Mouse (Mus musculus): Measurements from ENCODE around the gene Coro7. TPM values are rescaled to one million over a fixed set of nuclear protein-coding genes. Genes with fewer than 3 reads are reported as not detected.

The Coro7 gene
- polyA plus RNA-seq, 1 experiment from 2014 or later = 13.1 TPM

DNA sequence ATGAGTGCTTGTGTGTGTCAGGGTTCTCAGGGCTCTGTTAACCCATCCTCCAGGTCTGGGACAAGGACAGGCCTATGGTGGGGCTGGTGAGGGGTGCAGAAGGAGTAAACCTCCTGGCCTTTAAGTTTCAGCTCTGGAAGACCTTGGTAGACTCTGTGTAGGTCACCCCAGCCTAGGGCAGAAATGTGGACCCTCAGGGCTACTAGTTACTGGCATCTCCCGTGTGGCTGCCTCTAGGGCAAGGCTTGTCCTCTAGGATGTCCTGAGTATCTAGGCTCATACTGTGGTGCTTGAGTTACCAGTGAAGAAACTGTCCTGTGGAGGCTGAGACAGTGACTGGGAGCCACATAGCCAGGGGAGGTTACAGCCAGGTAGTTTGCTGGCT is 76.1 kb downstream of the Coro7 start:
- peak overlapping the region; percentile 90 for H3K27ac ChIP-seq (replicated peaks; ENCODE audit: low read depth, low read length)
- no peaks in the 10 kb centered on the region for H3K27me3 ChIP-seq (ENCODE audit: control insufficient read depth, insufficient read depth, low read length)
- H3K4me3 ChIP-seq (ENCODE audit: low read depth, low read length) = no peak overlapping the region
- H3K9me3 ChIP-seq (ENCODE audit: control insufficient read depth, low read length) = no peaks in the 10 kb centered on the region
- no peaks in the 10 kb centered on the region for H3K36me3 ChIP-seq (ENCODE audit: control insufficient read depth, insufficient read depth, low read length)
- peak overlapping the region; percentile 28 for H3K4me2 ChIP-seq (ENCODE audit: low read depth, severe bottlenecking)
- no peak for DNase-seq (ENCODE audit: low spot score)
- peak; percentile 4; the same call in 1 of the 2 replicates for ATAC-seq (ENCODE audit: insufficient number of reproducible peaks, low FRiP score, low TSS enrichment, low read depth)
- H3K4me1 ChIP-seq (ENCODE audit: control insufficient read depth, insufficient read depth, low read length) = peaks cover 85% of the 10 kb centered on the region
- H3K9ac ChIP-seq (ENCODE audit: low read length) = no peak overlapping the region
- 58% methylated on average over 1 of the region's 1 CpGs for WGBS

DNA sequence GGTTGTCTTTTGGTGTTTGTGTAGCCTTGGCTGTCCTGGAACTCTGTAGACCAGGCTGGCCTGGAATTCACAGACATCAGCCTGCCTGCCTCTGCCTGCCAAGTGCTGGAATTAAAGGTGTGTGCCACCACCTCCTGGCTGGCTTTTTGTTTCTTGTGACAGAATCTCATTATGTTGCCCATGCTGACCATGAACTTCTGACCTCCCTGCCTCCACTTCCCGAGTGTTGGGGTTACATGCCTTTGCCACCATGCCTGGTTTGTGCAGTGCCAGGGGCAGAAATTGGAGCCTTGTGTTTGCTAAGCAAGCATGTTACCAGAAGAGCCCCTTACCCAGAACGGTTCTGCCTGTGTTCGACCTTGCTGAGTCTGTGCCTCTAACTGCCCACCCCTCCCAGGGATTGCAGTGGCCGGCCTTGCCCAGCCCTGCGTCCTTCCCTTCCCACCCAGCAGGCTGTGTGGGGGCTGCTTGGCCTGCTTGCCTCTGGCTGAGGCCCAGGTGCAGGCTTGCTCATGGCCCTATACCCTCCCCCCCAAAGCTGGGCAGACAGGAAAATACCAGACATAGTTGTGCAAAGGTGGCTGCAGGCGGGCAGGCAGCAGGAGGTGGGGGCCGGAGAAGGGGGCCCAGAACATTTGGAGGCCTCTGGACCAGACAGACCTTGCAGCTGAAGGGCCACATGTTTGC is 76.7 kb downstream of the Coro7 start:
- H3K9ac ChIP-seq (ENCODE audit: low read length) = peak overlapping the region; percentile 14; the same call in 1 of the 2 replicates
- WGBS = 10% methylated on average over 7 of the region's 7 CpGs
- H3K27me3 ChIP-seq (ENCODE audit: control insufficient read depth, insufficient read depth, low read length) = no peaks in the 10 kb centered on the region
- peak; percentile 53 for ATAC-seq (ENCODE audit: insufficient number of reproducible peaks, low FRiP score, low TSS enrichment, low read depth)
- H3K27ac ChIP-seq (replicated peaks; ENCODE audit: low read depth, low read length) = peak overlapping the region; percentile 90
- DNase-seq (ENCODE audit: low spot score) = peak; percentile 72
- H3K4me1 ChIP-seq (ENCODE audit: control insufficient read depth, insufficient read depth, low read length) = peaks cover 85% of the 10 kb centered on the region
- H3K36me3 ChIP-seq (ENCODE audit: control insufficient read depth, insufficient read depth, low read length) = no peaks in the 10 kb centered on the region
- peak overlapping the region; percentile 28 for H3K4me2 ChIP-seq (ENCODE audit: low read depth, severe bottlenecking)
- no peak overlapping the region for H3K4me3 ChIP-seq (ENCODE audit: low read depth, low read length)
- no peaks in the 10 kb centered on the region for H3K9me3 ChIP-seq (ENCODE audit: control insufficient read depth, low read length)

DNA sequence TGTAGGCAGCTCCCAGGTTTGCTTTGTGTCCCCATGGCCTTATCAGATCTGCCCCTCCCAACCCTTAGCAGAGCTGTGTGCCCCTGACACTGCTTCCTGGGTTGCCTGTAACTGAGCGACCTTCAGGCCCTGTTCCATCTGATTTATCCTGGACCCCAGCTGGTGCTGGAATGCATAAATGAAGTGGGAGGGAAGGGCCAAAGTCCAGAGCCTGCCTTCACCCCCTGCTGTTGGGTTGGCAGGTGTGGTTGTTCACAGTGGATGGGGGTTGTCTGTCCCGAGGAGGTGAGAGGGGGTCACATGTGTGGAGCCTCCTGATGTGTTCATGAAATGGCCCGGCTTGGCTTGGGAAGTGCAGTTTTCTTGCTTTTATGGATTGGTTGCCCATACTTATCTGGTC is 77.4 kb downstream of the Coro7 start:
- WGBS = 16% methylated on average over 3 of the region's 3 CpGs
- Histone ChIP-seq H3K9ac (ENCODE audit: low read length) (no peak overlapping the region), H3K27me3 (ENCODE audit: control insufficient read depth, insufficient read depth, low read length) (no peaks in the 10 kb centered on the region), H3K4me1 (ENCODE audit: control insufficient read depth, insufficient read depth, low read length) (peaks cover 90% of the 10 kb centered on the region), H3K9me3 (ENCODE audit: control insufficient read depth, low read length) (no peaks in the 10 kb centered on the region), H3K27ac (replicated peaks; ENCODE audit: low read depth, low read length) (peak overlapping the region; percentile 90), H3K4me3 (ENCODE audit: low read depth, low read length) (no peak overlapping the region), H3K36me3 (ENCODE audit: control insufficient read depth, insufficient read depth, low read length) (no peaks in the 10 kb centered on the region), H3K4me2 (ENCODE audit: low read depth, severe bottlenecking) (peak overlapping the region; percentile 10; the same call in 1 of the 2 replicates)
- no peak for ATAC-seq (ENCODE audit: insufficient number of reproducible peaks, low FRiP score, low TSS enrichment, low read depth)
- no peak for DNase-seq (ENCODE audit: low spot score)

DNA sequence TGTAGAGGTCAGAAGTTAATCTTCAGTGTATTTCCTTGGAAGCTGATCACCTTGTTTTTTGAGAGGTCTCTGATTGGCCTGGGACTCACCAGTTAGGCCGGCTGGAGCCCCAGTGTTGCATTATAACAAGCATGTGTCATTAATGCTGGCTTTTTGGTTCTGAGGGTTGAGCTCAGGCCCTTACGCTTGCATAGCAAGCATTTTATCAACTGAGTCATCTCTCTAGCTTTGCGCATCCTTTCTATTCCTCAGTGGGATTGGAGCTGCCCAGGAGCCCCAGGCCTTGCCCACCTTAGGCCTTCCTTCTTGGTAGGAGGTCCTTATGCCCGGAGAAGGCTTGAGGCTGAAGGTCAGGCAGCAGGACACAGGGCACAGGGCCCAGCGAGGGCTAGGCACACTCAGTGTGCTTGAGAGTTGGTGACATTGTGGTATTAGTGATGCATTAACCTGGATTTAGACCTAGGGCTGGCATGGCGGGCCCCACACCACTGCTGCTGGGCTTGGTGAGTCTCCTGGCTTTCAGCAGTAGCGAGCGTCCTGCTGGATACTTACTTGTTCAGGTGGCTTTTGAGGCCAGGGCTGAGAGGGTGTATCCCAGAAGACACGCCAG is 78.8 kb downstream of the Coro7 start:
- no peak overlapping the region for H3K4me2 ChIP-seq (ENCODE audit: low read depth, severe bottlenecking)
- 79% methylated on average over 9 of the region's 9 CpGs for WGBS
- no peaks in the 10 kb centered on the region for H3K9me3 ChIP-seq (ENCODE audit: control insufficient read depth, low read length)
- no peak overlapping the region for H3K4me3 ChIP-seq (ENCODE audit: low read depth, low read length)
- peak overlapping the region; percentile 65 for H3K27ac ChIP-seq (replicated peaks; ENCODE audit: low read depth, low read length)
- H3K27me3 ChIP-seq (ENCODE audit: control insufficient read depth, insufficient read depth, low read length) = no peaks in the 10 kb centered on the region
- no peak for ATAC-seq (ENCODE audit: insufficient number of reproducible peaks, low FRiP score, low TSS enrichment, low read depth)
- H3K4me1 ChIP-seq (ENCODE audit: control insufficient read depth, insufficient read depth, low read length) = peaks cover 91% of the 10 kb centered on the region
- no peaks in the 10 kb centered on the region for H3K36me3 ChIP-seq (ENCODE audit: control insufficient read depth, insufficient read depth, low read length)
- peak overlapping the region; percentile 7; the same call in 1 of the 2 replicates for H3K9ac ChIP-seq (ENCODE audit: low read length)
- DNase-seq (ENCODE audit: low spot score) = no peak

DNA sequence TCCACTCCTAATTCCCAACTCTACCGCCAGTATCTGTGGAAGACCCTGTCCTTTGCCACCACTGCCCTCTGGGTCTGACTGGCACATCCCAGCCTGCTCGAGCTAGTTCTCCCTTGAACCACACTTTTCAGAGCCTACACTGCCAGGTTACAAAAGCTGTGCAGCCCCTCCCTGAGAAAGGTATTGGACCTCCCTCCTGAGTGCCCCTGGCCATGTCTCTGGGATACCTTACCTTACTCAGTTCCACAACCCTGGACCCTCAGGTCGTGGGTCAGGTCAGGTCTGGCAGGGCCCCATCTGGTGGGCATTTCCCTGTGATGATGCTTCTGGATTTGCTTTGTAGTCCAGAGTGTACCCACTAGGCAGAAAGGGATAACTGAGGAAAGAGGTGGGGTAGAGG is 80.0 kb downstream of the Coro7 start:
- 77% methylated on average over 3 of the region's 3 CpGs for WGBS
- H3K9ac ChIP-seq (ENCODE audit: low read length) = no peak overlapping the region
- H3K36me3 ChIP-seq (ENCODE audit: control insufficient read depth, insufficient read depth, low read length) = no peaks in the 10 kb centered on the region
- DNase-seq (ENCODE audit: low spot score) (no peak), ATAC-seq (ENCODE audit: insufficient number of reproducible peaks, low FRiP score, low TSS enrichment, low read depth) (no peak)
- no peak overlapping the region for H3K4me2 ChIP-seq (ENCODE audit: low read depth, severe bottlenecking)
- H3K4me3 ChIP-seq (ENCODE audit: low read depth, low read length) = no peak overlapping the region
- H3K9me3 ChIP-seq (ENCODE audit: control insufficient read depth, low read length) = no peaks in the 10 kb centered on the region
- no peaks in the 10 kb centered on the region for H3K27me3 ChIP-seq (ENCODE audit: control insufficient read depth, insufficient read depth, low read length)
- H3K27ac ChIP-seq (replicated peaks; ENCODE audit: low read depth, low read length) = no peak overlapping the region
- peaks cover 84% of the 10 kb centered on the region for H3K4me1 ChIP-seq (ENCODE audit: control insufficient read depth, insufficient read depth, low read length)

DNA sequence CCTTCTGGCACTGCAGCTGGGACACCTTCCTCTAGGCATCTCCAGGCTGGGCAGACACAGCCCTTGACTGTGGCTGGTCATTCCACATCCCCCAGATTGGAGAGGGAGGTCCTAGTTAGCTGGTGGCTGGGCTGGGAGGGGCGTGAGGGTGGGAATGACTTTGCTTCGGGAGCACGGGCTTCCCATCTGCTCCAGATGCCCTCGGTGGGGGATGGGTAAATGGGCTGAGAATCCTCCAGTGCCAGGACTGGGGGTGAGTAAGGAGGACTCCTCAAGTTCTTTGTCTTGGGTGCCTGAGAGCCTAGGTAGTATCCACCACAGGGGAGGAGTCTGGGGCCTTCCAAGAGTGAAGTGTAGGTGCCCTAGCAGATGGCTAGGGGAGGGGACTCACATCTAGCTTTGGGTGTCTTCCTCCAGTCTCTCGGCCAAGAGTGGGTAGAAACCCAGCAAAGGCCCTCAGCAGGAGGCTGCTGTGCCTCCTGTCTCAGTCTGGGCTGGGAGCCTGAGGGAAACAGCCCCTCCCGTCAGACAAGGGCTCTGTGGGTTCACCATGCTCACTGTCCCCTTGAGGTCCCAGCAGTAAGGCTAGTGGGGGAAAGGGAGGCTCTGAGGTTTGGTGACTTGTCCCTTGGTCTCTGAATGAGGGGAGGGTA is 80.6 kb downstream of the Coro7 start:
- Histone ChIP-seq H3K36me3 (ENCODE audit: control insufficient read depth, insufficient read depth, low read length) (no peaks in the 10 kb centered on the region), H3K9ac (ENCODE audit: low read length) (peak overlapping the region; percentile 23; the same call in 1 of the 2 replicates), H3K4me1 (ENCODE audit: control insufficient read depth, insufficient read depth, low read length) (peaks cover 79% of the 10 kb centered on the region), H3K9me3 (ENCODE audit: control insufficient read depth, low read length) (no peaks in the 10 kb centered on the region), H3K4me2 (ENCODE audit: low read depth, severe bottlenecking) (peak overlapping the region; percentile 3; the same call in 1 of the 2 replicates), H3K27ac (replicated peaks; ENCODE audit: low read depth, low read length) (no peak overlapping the region; the same call in 1 of the 2 replicates), H3K27me3 (ENCODE audit: control insufficient read depth, insufficient read depth, low read length) (no peaks in the 10 kb centered on the region), H3K4me3 (ENCODE audit: low read depth, low read length) (no peak overlapping the region)
- DNase-seq (ENCODE audit: low spot score) = no peak
- WGBS = 15% methylated on average over 6 of the region's 6 CpGs
- no peak for ATAC-seq (ENCODE audit: insufficient number of reproducible peaks, low FRiP score, low TSS enrichment, low read depth)

DNA sequence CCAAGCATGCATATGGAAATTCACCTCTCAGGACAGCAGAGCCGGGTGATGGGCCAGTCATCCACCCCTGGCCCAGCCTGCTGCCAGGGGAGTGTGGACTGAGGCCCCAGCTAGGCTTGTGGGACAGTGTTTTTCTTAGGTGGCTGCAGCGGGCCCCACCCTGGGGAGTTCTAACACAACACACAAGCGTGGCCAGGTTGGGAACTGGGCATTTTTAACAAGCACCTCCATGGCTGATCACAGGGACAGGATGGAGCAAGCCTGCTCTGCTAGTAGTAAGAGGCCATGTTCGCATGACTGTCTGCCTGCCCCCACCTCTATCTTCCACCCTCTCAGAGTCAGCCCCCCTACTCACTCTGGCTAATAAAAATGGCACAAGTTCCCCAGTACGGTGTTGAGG is 81.5 kb downstream of the Coro7 start:
- Histone ChIP-seq H3K4me1 (ENCODE audit: control insufficient read depth, insufficient read depth, low read length) (peaks cover 78% of the 10 kb centered on the region), H3K9ac (ENCODE audit: low read length) (peak overlapping the region; percentile 47; the same call in 1 of the 2 replicates), H3K4me2 (ENCODE audit: low read depth, severe bottlenecking) (peak overlapping the region; percentile 20), H3K27ac (replicated peaks; ENCODE audit: low read depth, low read length) (0 out of 2 replicates have a peak overlapping the region, but pooled peaks have one; percentile 30), H3K36me3 (ENCODE audit: control insufficient read depth, insufficient read depth, low read length) (no peaks in the 10 kb centered on the region), H3K4me3 (ENCODE audit: low read depth, low read length) (0 out of 2 replicates have a peak overlapping the region, but pooled peaks have one; percentile 12), H3K27me3 (ENCODE audit: control insufficient read depth, insufficient read depth, low read length) (no peaks in the 10 kb centered on the region), H3K9me3 (ENCODE audit: control insufficient read depth, low read length) (no peaks in the 10 kb centered on the region)
- no peak for ATAC-seq (ENCODE audit: insufficient number of reproducible peaks, low FRiP score, low TSS enrichment, low read depth)
- no peak for DNase-seq (ENCODE audit: low spot score)
- WGBS = 54% methylated on average over 5 of the region's 5 CpGs

DNA sequence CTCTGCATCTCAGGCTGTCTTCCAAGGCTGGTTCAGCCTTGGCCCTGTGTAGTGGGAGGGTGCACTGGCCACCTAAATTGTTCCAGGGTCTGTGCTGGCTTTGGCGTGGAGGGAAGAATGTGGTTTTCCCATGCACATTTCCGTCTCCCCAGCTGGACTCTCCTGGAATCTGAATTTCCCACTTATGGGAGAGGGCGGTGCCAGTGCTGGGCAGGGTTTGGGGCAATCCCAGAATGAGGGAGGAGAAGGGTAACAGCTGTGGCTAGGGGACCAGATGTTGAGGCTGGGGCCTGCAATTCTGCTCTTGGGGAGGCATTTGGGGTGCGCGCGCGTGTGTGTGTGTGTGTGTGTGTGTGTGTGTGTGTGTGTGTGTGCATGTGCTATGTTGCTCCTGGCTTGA is 82.3 kb downstream of the Coro7 start:
- 40% methylated on average over 5 of the region's 7 CpGs for WGBS
- H3K4me2 ChIP-seq (ENCODE audit: low read depth, severe bottlenecking) = peak overlapping the region; percentile 99
- 0 out of 2 replicates have a peak overlapping the region, but pooled peaks have one; percentile 36 for H3K27ac ChIP-seq (replicated peaks; ENCODE audit: low read depth, low read length)
- H3K9ac ChIP-seq (ENCODE audit: low read length) = 0 out of 2 replicates have a peak overlapping the region, but pooled peaks have one; percentile 47
- H3K4me1 ChIP-seq (ENCODE audit: control insufficient read depth, insufficient read depth, low read length) = peaks cover 75% of the 10 kb centered on the region
- peak overlapping the region; percentile 64; the same call in 1 of the 2 replicates for H3K4me3 ChIP-seq (ENCODE audit: low read depth, low read length)
- H3K27me3 ChIP-seq (ENCODE audit: control insufficient read depth, insufficient read depth, low read length) = no peaks in the 10 kb centered on the region
- DNase-seq (ENCODE audit: low spot score) = no peak
- no peaks in the 10 kb centered on the region for H3K9me3 ChIP-seq (ENCODE audit: control insufficient read depth, low read length)
- ATAC-seq (ENCODE audit: insufficient number of reproducible peaks, low FRiP score, low TSS enrichment, low read depth) = no peak
- no peaks in the 10 kb centered on the region for H3K36me3 ChIP-seq (ENCODE audit: control insufficient read depth, insufficient read depth, low read length)

Measured in limb, embryonic 11.5 days (tissue).